Mouse (Mus musculus) heart, embryonic 15.5 days (tissue): ENCODE results near the gene Dph3. TPM values are rescaled to one million over a fixed set of nuclear protein-coding genes. Genes with fewer than 3 reads are reported as not detected.
"Not testable (repeated sequence)": the region's sequence is repeated elsewhere in the genome, so short reads cannot be mapped to it uniquely, and the experiment has no call there.

Experiments
- ATAC-seq: fragments of 200-750 bp; cut with Nextera tagmentation; replicated peaks from 2 replicates; pipeline ENCODE4 v1.8.0; 2017; ENCODE audit warnings: low read depth, moderate TSS enrichment; ENCODE audit not compliant: insufficient number of reproducible peaks, insufficient read depth, low FRiP score
- H3K27ac ChIP-seq: fragments of 300-500 bp; sonication (generic); 2 replicates; pipeline ENCODE4 v1.5.1; 2015; ENCODE audit warnings: mild to moderate bottlenecking, inconsistent platforms
- H3K27me3 ChIP-seq: fragments of 300-500 bp; sonication (generic); 2 replicates; pipeline ENCODE4 v1.6.1; 2015; ENCODE audit warnings: inconsistent platforms
- H3K36me3 ChIP-seq: fragments of 300-500 bp; sonication (generic); 2 replicates; pipeline ENCODE4 v1.6.1; 2015; ENCODE audit warnings: mild to moderate bottlenecking, inconsistent platforms
- H3K4me1 ChIP-seq: fragments of 300-500 bp; sonication (generic); replicated peaks from 2 replicates; pipeline ENCODE4 v1.6.1; 2015; ENCODE audit warnings: inconsistent platforms
- H3K4me2 ChIP-seq: fragments of 300-500 bp; sonication (generic); 2 replicates; pipeline ENCODE4 v1.6.1; 2015; ENCODE audit warnings: inconsistent platforms, mild to moderate bottlenecking, moderate library complexity
- H3K4me3 ChIP-seq: fragments of 300-500 bp; sonication (generic); 2 replicates; pipeline ENCODE4 v1.5.1; 2015; ENCODE audit warnings: mild to moderate bottlenecking, inconsistent platforms
- H3K9ac ChIP-seq: fragments of 300-500 bp; sonication (generic); 2 replicates; pipeline ENCODE4 v1.6.1; 2015; ENCODE audit warnings: mild to moderate bottlenecking, inconsistent platforms
- H3K9me3 ChIP-seq: fragments of 300-500 bp; sonication (generic); replicated peaks from 2 replicates; pipeline ENCODE4 v1.6.1; 2016; ENCODE audit warnings: inconsistent platforms
- WGBS: fragments of 180-500 bp; shearing (Covaris S2); methylation state at CpG from one replicate; pipeline ENCODE4 v1.1.7; 2015; ENCODE audit warnings: mixed read lengths; 5-methylcytosine and 5-hydroxymethylcytosine counted together
- polyA plus RNA-seq: library from polyadenylated mRNA; unstranded; fragments of >200 nt; fragmentation: Nextera tagmentation; extraction: Ambion mirVana; gene quantifications from 2 replicates; pipeline ENCODE4 v1.2.1, GENCODE M21; 2015

The Dph3 gene
- 66.3 and 81.3 TPM in 2 replicates for polyA plus RNA-seq

DNA sequence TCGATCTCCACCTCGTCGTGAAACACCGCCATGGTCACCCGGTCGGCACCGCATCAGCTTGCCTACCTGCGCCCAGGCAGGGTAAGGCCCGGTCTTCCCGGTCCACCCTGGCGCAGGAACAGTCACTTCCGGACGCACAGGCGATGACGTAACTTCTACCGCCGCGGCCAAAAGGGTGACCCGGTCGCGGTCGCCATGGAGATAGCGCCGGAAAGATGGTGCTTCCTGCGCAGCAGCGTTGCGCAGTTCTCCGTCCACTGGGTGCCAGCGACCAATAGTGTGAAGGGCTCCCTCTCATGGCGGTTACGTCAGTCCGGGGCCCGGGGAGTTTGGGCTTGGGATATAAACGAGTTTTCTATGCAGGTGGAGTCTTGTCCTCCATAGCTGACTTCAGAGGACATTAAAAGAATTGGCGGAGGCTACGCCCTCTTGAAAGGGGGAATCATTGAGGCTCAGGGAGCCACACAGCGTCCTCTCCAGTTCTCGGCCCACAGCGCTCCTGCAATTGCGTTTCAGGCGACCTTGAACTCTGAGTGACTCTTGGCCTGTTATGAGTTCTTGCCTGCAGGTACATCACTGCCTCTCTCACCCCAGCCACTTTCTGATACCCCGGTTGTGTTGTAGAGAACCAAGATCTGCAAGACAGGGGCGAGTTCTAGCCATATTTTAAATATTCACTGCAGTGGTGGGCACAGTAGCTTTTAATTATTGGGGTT is at the start of gene Dph3:
Gene Dph3, minus strand, starts transcription at position 244 of the 716 bp plus-strand sequence.
- peak within 1 kb of the TSS; percentile 64 for H3K4me2 ChIP-seq
- under 1% methylated on average over 43 of the region's 43 CpGs for WGBS
- peak within 1 kb of the TSS; percentile 70 for H3K4me3 ChIP-seq
- peaks cover 22% of the 10 kb centered on the region for H3K36me3 ChIP-seq
- ATAC-seq, result peak; percentile 94
- no peaks in the 10 kb centered on the region for H3K9me3 ChIP-seq
- peaks cover 11% of the 10 kb centered on the region for H3K4me1 ChIP-seq
- peak within 1 kb of the TSS; percentile 62 for H3K9ac ChIP-seq
- no peaks in the 10 kb centered on the region for H3K27me3 ChIP-seq
- peak within 1 kb of the TSS; percentile 94 for H3K27ac ChIP-seq

DNA sequence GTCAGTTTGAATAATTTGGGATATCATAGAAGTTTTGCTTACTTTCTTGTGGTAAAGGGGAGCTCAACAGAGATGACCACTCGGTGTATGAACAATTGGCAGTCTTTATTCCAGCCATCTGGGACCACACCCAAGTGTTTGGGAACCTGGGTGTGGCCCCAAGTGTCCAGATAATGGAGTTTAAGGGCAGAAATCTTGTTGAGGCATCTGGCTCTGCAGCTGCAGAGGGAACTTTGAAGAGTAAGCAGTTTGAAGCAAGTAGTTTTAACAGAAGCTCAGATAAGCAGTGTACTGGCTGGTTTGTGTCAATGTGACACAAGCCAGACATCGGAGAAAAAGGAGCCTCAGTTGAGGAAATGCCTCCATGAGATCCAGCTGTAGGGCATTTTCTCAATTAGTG is 48.8 kb upstream of the Dph3 start:
- no peak overlapping the region for H3K4me3 ChIP-seq
- H3K4me2 ChIP-seq, result peak overlapping the region; percentile 29
- H3K27ac ChIP-seq, result peak overlapping the region; percentile 53; the same call in 1 of the 2 replicates
- H3K9ac ChIP-seq, result no peak overlapping the region
- no peaks in the 10 kb centered on the region for H3K36me3 ChIP-seq
- H3K27me3 ChIP-seq, result no peaks in the 10 kb centered on the region
- peaks cover 19% of the 10 kb centered on the region for H3K4me1 ChIP-seq
- WGBS, result 17% methylated on average over 2 of the region's 2 CpGs
- no peak for ATAC-seq
- H3K9me3 ChIP-seq, result no peaks in the 10 kb centered on the region

DNA sequence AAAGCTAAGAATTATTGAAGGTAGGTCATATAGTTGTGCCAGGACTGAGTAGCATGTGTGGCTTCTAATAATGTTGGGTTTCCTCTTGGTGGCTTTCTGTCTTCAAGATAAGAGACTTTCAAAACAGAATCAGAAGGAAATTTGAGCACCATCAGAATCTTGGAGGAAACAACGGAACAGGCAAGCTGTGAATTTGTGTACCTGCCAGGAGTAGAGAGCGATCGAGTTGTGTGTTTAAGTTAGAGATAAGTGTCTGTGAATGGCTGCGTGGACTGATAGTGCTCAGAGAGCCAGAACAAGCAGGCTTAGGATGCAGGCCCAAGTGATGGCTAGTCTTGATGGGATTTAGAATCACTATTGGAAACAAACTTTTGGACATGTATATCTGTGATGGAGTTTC is 46.3 kb upstream of the Dph3 start:
- no peak for ATAC-seq
- H3K4me2 ChIP-seq, result no peak overlapping the region
- H3K4me3 ChIP-seq, result no peak overlapping the region
- no peaks in the 10 kb centered on the region for H3K27me3 ChIP-seq
- H3K4me1 ChIP-seq, result peaks cover 19% of the 10 kb centered on the region
- no peaks in the 10 kb centered on the region for H3K36me3 ChIP-seq
- WGBS, result 28% methylated on average over 4 of the region's 4 CpGs
- H3K9ac ChIP-seq, result no peak overlapping the region
- H3K9me3 ChIP-seq, result no peaks in the 10 kb centered on the region
- no peak overlapping the region for H3K27ac ChIP-seq

DNA sequence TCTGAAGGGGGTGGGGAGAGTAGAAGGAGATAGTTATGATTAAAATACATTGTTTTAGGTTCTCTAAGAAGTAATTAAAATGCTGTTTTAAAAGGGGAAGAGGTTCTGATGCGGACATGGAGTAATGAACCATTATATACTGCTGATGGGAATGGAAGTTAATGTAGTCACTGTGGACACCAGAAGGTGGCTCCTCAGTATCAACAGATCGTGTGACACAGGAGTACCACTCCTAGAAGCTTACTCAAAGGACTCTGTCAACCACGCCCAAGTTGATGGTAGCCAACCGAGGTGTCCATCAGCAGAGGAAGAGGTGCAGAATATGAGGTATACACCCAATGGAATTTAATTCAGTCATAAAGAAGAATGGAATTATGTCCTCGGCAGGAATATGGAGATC is 42.9 kb upstream of the Dph3 start:
- WGBS, result 73% methylated on average over 5 of the region's 5 CpGs
- Histone ChIP-seq H3K36me3 (no peaks in the 10 kb centered on the region), H3K27me3 (no peaks in the 10 kb centered on the region), H3K9me3 (no peaks in the 10 kb centered on the region), H3K9ac (no peak overlapping the region), H3K27ac (no peak overlapping the region), H3K4me3 (no peak overlapping the region), H3K4me2 (no peak overlapping the region), H3K4me1 (no peaks in the 10 kb centered on the region)
- no peak for ATAC-seq

DNA sequence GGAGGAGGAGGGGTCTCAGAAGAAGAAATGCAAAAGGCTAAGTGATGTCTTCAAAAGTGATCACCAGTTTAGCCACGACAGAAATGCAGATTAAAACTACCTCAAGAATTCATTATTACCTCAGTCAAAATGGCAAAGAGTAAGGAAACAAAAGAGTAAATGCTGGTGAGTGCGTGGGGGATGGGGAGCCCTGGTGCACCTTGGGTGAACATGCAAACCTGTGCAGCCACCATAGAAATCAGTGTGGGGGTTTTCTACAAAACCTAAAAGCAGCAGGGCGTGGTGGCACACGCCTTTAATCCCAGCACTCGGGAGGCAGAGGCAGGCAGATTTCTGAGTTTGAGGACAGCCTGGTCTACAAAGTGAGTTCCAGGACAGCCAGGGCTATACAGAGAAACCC is 39.7 kb upstream of the Dph3 start:
- H3K27ac ChIP-seq, H3K27me3 ChIP-seq, H3K4me3 ChIP-seq, H3K9ac ChIP-seq, H3K4me1 ChIP-seq, H3K9me3 ChIP-seq, H3K36me3 ChIP-seq, ATAC-seq, H3K4me2 ChIP-seq: not testable (repeated sequence)
- 85% methylated on average over 5 of the region's 5 CpGs for WGBS

DNA sequence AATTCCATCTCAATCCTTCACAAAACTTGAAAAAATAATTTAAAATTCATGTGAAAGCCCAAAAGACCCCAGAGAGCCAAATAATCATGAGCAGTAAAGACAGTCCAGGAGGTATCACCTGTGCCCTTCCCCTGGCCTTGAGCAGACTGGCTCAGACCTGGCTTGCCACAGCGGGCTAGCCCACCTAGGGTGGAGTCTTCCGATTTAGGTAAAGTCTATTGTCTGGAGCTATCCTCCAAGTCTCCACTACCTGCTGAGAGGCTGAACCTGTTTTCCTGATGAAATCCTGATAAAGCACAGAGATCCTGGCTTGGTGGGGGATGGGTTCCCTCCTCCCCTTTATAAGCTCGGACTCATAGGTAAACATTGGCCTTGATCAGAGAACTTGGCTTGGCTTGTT is 38.7 kb upstream of the Dph3 start:
- Histone ChIP-seq H3K4me1 (no peaks in the 10 kb centered on the region), H3K4me2 (no peak overlapping the region)
- WGBS, result 79% methylated on average over 3 of the region's 3 CpGs

DNA sequence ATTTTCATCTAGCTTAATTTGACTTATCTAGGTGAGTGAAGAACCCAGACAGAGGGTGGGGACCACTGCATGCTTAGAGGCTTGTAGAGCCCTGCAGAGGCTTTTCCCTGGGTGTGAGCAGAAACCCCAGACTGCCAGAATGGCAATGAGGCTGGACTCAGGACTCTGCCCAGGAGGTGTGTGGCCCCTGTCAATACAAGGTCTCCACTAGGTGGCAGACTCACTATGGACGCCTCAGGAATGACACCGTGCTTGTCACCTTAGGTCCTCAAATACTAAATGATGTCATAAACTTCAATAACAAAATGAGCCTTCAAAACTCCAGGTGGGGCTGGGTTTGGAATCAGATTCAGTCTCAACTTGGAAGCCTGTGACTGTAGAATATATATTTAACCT is 36.4 kb upstream of the Dph3 start:
- Histone ChIP-seq H3K9me3 (no peaks in the 10 kb centered on the region), H3K4me3 (no peak overlapping the region), H3K4me1 (no peaks in the 10 kb centered on the region), H3K36me3 (no peaks in the 10 kb centered on the region), H3K4me2 (no peak overlapping the region), H3K9ac (no peak overlapping the region), H3K27ac (no peak overlapping the region), H3K27me3 (no peaks in the 10 kb centered on the region)
- ATAC-seq, result 0 out of 2 replicates have a peak, but pooled peaks have one; percentile 39
- 51% methylated on average over 2 of the region's 2 CpGs for WGBS

More for the DNA sequence above, 38.7 kb upstream of the Dph3 start:
- H3K9me3 ChIP-seq, result no peaks in the 10 kb centered on the region
- no peak overlapping the region for H3K9ac ChIP-seq
- ATAC-seq, result no peak
- no peak overlapping the region for H3K4me3 ChIP-seq
- no peaks in the 10 kb centered on the region for H3K36me3 ChIP-seq
- H3K27me3 ChIP-seq, result no peaks in the 10 kb centered on the region
- H3K27ac ChIP-seq, result no peak overlapping the region

DNA sequence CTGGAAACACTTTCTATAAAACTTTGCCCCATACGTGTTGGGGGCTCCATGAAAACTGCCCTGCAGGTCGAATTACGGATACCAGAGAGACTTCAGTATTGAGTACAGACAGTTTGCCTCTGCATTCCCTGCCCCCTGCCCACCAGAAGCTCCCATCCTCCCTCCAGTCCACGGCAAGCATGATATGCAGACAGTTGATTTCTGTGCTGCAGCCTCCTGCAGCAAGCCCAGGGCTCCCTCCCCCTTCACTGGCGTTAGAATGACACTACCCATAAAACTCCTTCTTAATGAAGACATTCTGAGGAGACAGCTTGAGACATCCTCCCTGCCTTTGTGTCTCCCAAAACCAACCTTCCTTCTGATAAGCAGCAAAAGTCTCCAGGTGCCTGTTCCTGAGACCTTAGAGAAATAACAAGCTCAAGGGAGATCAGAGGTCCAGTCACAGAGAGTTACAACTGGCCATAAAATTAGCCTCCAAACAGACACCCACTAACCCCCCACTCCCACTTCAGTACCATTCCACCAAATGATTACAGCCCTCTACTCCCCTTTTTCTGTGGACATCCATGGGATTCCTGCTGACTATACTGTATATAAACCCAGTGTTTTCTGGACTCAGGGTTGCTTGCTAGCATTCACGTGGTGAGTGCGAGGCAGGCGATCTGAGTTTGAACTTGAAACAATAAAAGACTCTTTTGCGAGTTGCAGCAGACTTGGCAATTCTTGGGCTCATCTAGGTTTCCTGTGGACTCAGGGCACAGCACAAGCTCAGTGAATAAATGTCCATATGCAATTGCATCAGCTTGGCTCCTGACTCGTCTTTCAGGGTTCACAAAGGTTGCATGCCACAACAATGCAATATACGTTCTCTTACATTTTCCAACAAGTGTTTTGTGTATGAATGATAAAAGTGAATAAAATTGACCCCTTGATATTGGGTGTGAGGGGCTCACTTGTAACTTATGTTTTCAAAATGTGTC is 35.7 kb upstream of the Dph3 start:
- no peaks in the 10 kb centered on the region for H3K4me1 ChIP-seq
- H3K9ac ChIP-seq, result no peak overlapping the region
- H3K4me3 ChIP-seq, result no peak overlapping the region
- no peak overlapping the region for H3K4me2 ChIP-seq
- no peaks in the 10 kb centered on the region for H3K9me3 ChIP-seq
- no peaks in the 10 kb centered on the region for H3K27me3 ChIP-seq
- WGBS, result 66% methylated on average over 11 of the region's 11 CpGs
- no peaks in the 10 kb centered on the region for H3K36me3 ChIP-seq
- peak overlapping the region; percentile 49 for H3K27ac ChIP-seq
- ATAC-seq, result no peak

DNA sequence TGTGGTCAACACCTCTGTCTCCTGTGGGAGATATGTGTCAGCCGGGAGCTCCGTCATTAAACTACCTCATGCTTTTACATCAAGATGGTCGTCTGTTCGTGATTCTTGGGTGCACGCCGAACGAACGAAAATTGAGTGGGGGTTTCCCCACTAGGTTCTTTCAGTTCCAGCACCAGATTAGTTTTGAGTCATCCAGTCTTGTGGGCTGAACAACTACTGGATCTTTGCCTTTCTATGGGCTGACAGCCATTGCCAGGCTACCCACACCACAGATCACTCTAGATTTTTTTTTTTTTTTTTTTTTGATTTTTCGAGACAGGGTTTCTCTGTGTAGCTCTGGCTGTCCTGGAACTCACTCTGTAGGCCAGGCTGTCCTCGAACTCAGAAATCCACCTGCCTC is 26.6 kb upstream of the Dph3 start:
- H3K9ac ChIP-seq, ATAC-seq, H3K27me3 ChIP-seq, H3K4me3 ChIP-seq, H3K9me3 ChIP-seq, H3K36me3 ChIP-seq, H3K4me2 ChIP-seq, H3K4me1 ChIP-seq, H3K27ac ChIP-seq: not testable (repeated sequence)
- WGBS, result 88% methylated on average over 10 of the region's 10 CpGs

DNA sequence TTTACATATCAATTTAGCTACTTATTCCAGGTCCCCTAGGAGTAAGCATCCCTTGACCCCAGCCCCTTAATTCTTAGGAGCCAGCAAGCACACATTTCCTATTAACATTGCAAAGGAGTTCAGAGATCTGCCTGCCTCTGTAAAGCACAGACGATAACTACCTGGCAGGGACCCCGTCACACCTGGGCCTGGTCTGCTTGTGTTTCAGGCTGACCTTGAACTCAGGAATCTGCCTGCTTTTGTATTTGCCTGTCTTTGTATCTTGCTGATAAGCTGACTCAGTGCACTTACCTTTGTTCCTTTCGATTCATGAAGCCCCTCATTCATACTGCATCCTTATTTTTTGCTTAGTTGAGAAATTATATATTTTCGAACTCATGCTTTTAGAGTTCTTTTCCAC is 21.4 kb upstream of the Dph3 start:
- Histone ChIP-seq H3K4me3 (no peak overlapping the region), H3K36me3 (peaks cover 9% of the 10 kb centered on the region; the same call in 1 of the 2 replicates), H3K9me3 (no peaks in the 10 kb centered on the region), H3K4me1 (0 out of 2 replicates have a peak, but pooled peaks cover 3% of the 10 kb centered on the region), H3K27me3 (no peaks in the 10 kb centered on the region), H3K9ac (no peak overlapping the region), H3K27ac (no peak overlapping the region), H3K4me2 (no peak overlapping the region)
- 88% methylated on average over 4 of the region's 4 CpGs for WGBS
- ATAC-seq, result no peak

DNA sequence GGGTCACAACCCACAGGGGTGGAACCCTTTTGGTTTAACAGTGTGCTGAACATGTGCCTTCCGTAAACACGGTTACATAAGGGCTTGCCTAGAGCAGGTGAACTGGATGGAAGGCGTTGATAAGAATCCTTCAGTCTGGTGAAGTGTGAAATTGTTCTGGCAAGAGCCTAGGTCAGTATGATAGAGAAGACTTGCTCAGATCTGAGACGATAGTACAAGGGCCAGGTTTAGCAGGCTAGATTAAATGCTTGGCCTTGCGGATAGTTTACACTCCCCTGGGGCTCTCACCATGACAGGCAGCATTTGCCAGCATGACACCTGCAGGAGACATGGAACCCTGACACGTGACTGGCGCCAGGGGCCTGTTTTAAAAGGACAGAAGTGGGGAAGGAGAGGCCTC is 20.1 kb upstream of the Dph3 start:
- 39% methylated on average over 7 of the region's 7 CpGs for WGBS
- Histone ChIP-seq H3K27ac (no peak overlapping the region), H3K4me2 (no peak overlapping the region), H3K36me3 (peaks cover 13% of the 10 kb centered on the region), H3K4me3 (no peak overlapping the region), H3K9ac (no peak overlapping the region), H3K9me3 (no peaks in the 10 kb centered on the region), H3K27me3 (no peaks in the 10 kb centered on the region), H3K4me1 (0 out of 2 replicates have a peak, but pooled peaks cover 3% of the 10 kb centered on the region)
- ATAC-seq, result no peak
